ENCODE assay signal across 9 mouse cellular contexts in genomic region chr4:138973719-138974115, GRCm38 (mm10). TPM values are rescaled to one million over a fixed set of nuclear protein-coding genes. Genes with fewer than 3 reads are reported as not detected.
DNase-seq lines count a peak whose midpoint lies in the region; ATAC-seq and TF ChIP-seq lines count a peak whose summit lies in the region.
"Had no signal": no experiment of that assay in that cellular context is flagged by ENCODE, and none has a peak within 500 bp of the region (broad histone marks: within the 10 kb centered on the region; RNA-seq: fewer than 3 reads in every experiment).

No protein-coding gene starts in this region.

- no peaks in the 10 kb centered on the region for H3K36me3 ChIP-seq in kidney, adult 2 months (ENCODE audit: control insufficient read depth, insufficient read depth, low read length)
- no peaks in the 10 kb centered on the region for H3K36me3 ChIP-seq in hindbrain, embryonic 13.5 days
- no peaks in the 10 kb centered on the region for H3K36me3 ChIP-seq in midbrain, embryonic 11.5 days (ENCODE audit: control insufficient read depth, insufficient read depth, low read length)

- TF ChIP-seq CTCF in kidney, adult 2 months (conservative IDR thresholded peaks at IDR 0.05; ENCODE audit: insufficient read depth, insufficient read length, low read depth, low read length) = no peak

- ATAC-seq in activated CD4-positive, CD25-positive, alpha-beta regulatory T cell, adult 4 months = peak; percentile 5
- no peak for ATAC-seq in hindbrain, embryonic 13.5 days (ENCODE audit: low FRiP score)
- ATAC-seq in midbrain, embryonic 11.5 days (ENCODE audit: low FRiP score) = peak; percentile 33; the same call in 1 of the 2 replicates

- peak overlapping the region; percentile 99 for H3K27ac ChIP-seq in kidney, adult 2 months (ENCODE audit: insufficient read depth, low read depth, low read length)
- no peak overlapping the region for H3K27ac ChIP-seq in hindbrain, embryonic 13.5 days
- H3K27ac ChIP-seq in midbrain, embryonic 11.5 days (ENCODE audit: low read depth, low read length) = no peak overlapping the region

- DNase-seq in kidney, adult 2 months = no peak
- no peak for DNase-seq in kidney, adult 9 months
- no peak for DNase-seq in midbrain, embryonic 11.5 days (ENCODE audit: low spot score, missing footprints)
- DNase-seq in right cerebral cortex, postnatal 36 days (ENCODE audit: low spot score in 2 of 2) = no peak
- DNase-seq in gastrocnemius, adult 8-10 months (ENCODE audit: low spot score in 2 of 2) = no peak
- no peak for DNase-seq in cerebellum, adult 18-20 months

- no peak for TF ChIP-seq POLR2A in kidney, adult 2 months (IDR thresholded peaks at IDR 0.05; ENCODE audit: low read depth, low read length)

- no peaks in the 10 kb centered on the region for H3K27me3 ChIP-seq in kidney, adult 2 months (replicated peaks; ENCODE audit: control insufficient read depth, insufficient read depth, low read length)
- peaks cover 19% of the 10 kb centered on the region for H3K27me3 ChIP-seq in hindbrain, embryonic 13.5 days
- H3K27me3 ChIP-seq in midbrain, embryonic 11.5 days (ENCODE audit: control insufficient read depth, insufficient read depth, low read length) = no peaks in the 10 kb centered on the region; the same call in 1 of the 2 replicates

- peak overlapping the region; percentile 80 for H3K4me2 ChIP-seq in hindbrain, embryonic 13.5 days
- peak overlapping the region; percentile 97 for H3K4me2 ChIP-seq in midbrain, embryonic 11.5 days

- peak overlapping the region; percentile 71; the same call in 1 of the 2 replicates for H3K9ac ChIP-seq in hindbrain, embryonic 13.5 days
- peak overlapping the region; percentile 83; the same call in 1 of the 2 replicates for H3K9ac ChIP-seq in midbrain, embryonic 11.5 days (ENCODE audit: low read length)

- 66% methylated on average over 3 of the region's 3 CpGs for WGBS in kidney, adult 2 months
- WGBS in hindbrain, embryonic 13.5 days = 63% methylated on average over 3 of the region's 3 CpGs
- WGBS in midbrain, embryonic 11.5 days = 65% methylated on average over 3 of the region's 3 CpGs

- H3K4me1 ChIP-seq in kidney, adult 2 months (ENCODE audit: control insufficient read depth, insufficient read depth, low read length) = peaks cover 38% of the 10 kb centered on the region
- peaks cover 19% of the 10 kb centered on the region for H3K4me1 ChIP-seq in hindbrain, embryonic 13.5 days (replicated peaks)
- H3K4me1 ChIP-seq in midbrain, embryonic 11.5 days (ENCODE audit: control insufficient read depth, insufficient read depth, low read length) = peaks cover 9% of the 10 kb centered on the region

- H3K4me3 ChIP-seq in kidney, adult 2 months (ENCODE audit: insufficient read depth, low read depth, low read length) = peak overlapping the region; percentile 73
- H3K4me3 ChIP-seq in hindbrain, embryonic 13.5 days = peak overlapping the region; percentile 47
- peak overlapping the region; percentile 53 for H3K4me3 ChIP-seq in midbrain, embryonic 11.5 days (ENCODE audit: low read depth, low read length)

- no peaks in the 10 kb centered on the region for H3K9me3 ChIP-seq in hindbrain, embryonic 13.5 days
- no peaks in the 10 kb centered on the region for H3K9me3 ChIP-seq in midbrain, embryonic 11.5 days (ENCODE audit: control insufficient read depth, low read length)

RNA-seq across cellular contexts. Expression of gene Tmco4, which starts 1.0 kb away (rescaled TPM):
- 19.6 and 22.4 TPM in 2 replicates for polyA plus RNA-seq in kidney, adult 2 months (2012; rRNA removed)
- 10 to 100 TPM; 19.1 to 32.4 TPM for polyA plus RNA-seq in activated CD4-positive, CD25-positive, alpha-beta regulatory T cell, adult 4 months (2017; shearing (Covaris generic))
- 0.89 and 1.3 TPM in 2 replicates for polyA plus RNA-seq in hindbrain, embryonic 13.5 days (2015; fragmentation: Nextera tagmentation; extraction: Ambion mirVana)
- 0.46 and 0.90 TPM in 2 replicates for polyA plus RNA-seq in midbrain, embryonic 11.5 days (2014; fragmentation: Nextera tagmentation; extraction: Ambion mirVana)
- 10 to 100 TPM; 10.2 to 16.9 (median 12.0) TPM for total RNA-seq in gastrocnemius, adult 8-10 months (2022)

RNA-seq across cellular contexts. Expression of gene Rnf186, which starts 6.8 kb away (rescaled TPM):
- 126 and 171 TPM in 2 replicates for polyA plus RNA-seq in kidney, adult 2 months (2012; rRNA removed)
- not detected for polyA plus RNA-seq in activated CD4-positive, CD25-positive, alpha-beta regulatory T cell, adult 4 months (2017; shearing (Covaris generic))
- not detected in 2 replicates for polyA plus RNA-seq in hindbrain, embryonic 13.5 days (2015; fragmentation: Nextera tagmentation; extraction: Ambion mirVana)
- not detected in 2 replicates for polyA plus RNA-seq in midbrain, embryonic 11.5 days (2014; fragmentation: Nextera tagmentation; extraction: Ambion mirVana)
- total RNA-seq in gastrocnemius, adult 8-10 months (2022) = not detected
- total RNA-seq: hematopoietic stem cell, adult 5-6 weeks had no signal

RNA-seq across cellular contexts. Expression of gene Otud3, which starts 60.0 kb away (rescaled TPM):
- 8.3 and 8.4 TPM in 2 replicates for polyA plus RNA-seq in kidney, adult 2 months (2012; rRNA removed)
- polyA plus RNA-seq in activated CD4-positive, CD25-positive, alpha-beta regulatory T cell, adult 4 months (2017; shearing (Covaris generic)) = under 1 TPM in 1 of 2 experiments, not detected in 1; 0.66 TPM
- 2.5 and 3.5 TPM in 2 replicates for polyA plus RNA-seq in hindbrain, embryonic 13.5 days (2015; fragmentation: Nextera tagmentation; extraction: Ambion mirVana)
- polyA plus RNA-seq in midbrain, embryonic 11.5 days (2014; fragmentation: Nextera tagmentation; extraction: Ambion mirVana) = 2.7 and 3.0 TPM in 2 replicates
- total RNA-seq in gastrocnemius, adult 8-10 months (2022) = 10 to 100 TPM; 16.6 to 22.7 (median 19.5) TPM

Comparison
In these comparisons a context has a peak if more than half of its experiments do, and no peak if none do; other contexts are left out.
1. RNA of gene Rnf186, which starts 6.8 kb away (polyA plus RNA-seq): 126 to 171 TPM in kidney, adult 2 months; not detected in activated CD4-positive, CD25-positive, alpha-beta regulatory T cell, adult 4 months, not detected in hindbrain, embryonic 13.5 days and not detected in midbrain, embryonic 11.5 days; every median in the first group is over 100 times any median in the second.
2. Peak in every context shown above with its lines, with median percentiles within 50 percentile points of each other: H3K4me3 ChIP-seq.